Mouse (Mus musculus) telencephalon, adult 2 months (tissue): ENCODE measurements around the gene Gfra1.
A peak's percentile ranks its signal among the peaks of the same experiment; 100 is the strongest.

Source experiments
- DNase-seq: peaks from one replicate; pipeline ENCODE4 v3.0.0-alpha.2; 2011; ENCODE audit warnings: low read depth, low spot score

Gfra1 gene

DNA sequence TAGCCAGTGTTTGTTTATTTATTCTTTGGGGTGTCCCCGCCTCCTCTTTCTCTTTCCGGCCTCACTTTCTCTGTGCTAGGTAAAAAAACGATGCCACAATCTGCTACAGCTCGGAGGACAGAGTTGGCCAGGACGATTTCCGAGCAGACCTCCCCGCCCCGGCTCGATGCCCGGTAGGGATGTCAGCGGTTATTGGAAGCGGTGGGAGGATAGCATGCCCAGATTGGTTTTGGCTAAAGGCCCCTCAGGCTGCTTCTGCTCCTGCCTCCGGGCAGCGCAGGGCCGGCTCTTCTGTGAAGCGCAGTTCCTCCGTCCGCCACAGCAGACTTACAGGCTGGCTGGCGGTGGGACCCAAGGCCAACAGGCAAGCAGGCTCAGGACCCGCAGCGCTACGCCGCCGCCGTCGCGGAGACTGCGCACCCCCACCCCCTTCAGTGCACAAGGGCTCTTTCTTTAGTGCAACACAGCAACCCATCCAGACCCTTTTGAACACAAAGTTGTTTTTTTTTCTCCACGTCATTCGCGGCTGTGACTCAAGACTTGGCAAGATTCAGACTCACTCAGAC lies at the start of gene Gfra1:
Gene Gfra1 (minus strand): TSS at position 414 of the 566 bp plus-strand sequence.
- DNase-seq = no peak

DNA sequence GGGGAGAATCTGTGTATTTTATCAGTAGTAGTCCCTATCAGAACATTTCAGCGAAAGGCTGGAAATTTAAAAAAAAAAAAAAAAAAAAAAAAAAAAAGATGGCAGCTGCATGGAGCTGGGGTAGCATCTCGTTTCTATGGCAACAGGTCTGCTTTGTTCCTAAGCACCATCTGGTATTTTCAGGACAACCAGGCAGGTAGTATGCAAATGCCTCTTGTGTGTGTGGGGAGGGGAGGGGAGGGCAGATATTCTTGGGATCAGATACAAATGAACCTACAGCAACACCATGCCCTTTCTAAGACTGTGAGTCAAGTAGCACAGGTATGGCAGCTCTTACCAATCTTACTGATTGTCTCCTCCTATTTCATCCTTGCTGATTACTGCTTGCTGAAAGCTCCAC lies 44.3 kb upstream of the Gfra1 start:
- DNase-seq = peak; percentile 50

DNA sequence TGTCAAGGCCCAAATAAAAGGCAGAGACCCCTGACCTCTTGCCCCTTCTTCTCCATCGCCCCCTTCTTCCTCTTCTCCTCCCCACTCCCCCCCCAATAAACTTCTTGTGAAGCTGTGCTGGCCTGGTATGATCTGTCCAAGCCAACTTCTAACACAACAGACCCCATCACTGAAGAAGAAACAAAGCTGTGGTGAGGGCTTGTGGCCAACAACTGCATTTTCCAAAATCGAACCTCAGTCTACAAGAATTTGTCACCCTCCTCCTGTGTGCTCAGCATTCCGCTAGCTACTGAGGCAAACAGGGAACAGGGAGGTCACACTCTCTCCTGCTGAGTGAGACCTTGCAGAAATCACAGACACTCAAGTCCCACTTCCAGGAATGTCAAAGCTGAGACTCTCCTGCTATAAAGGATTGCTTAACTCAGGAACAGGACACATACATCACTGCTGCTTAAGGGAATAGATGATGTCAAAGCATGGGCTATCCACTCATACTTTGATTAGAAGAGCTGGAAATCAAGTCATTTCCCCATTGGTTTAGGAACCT lies 43.8 kb upstream of the Gfra1 start:
- no peak for DNase-seq

DNA sequence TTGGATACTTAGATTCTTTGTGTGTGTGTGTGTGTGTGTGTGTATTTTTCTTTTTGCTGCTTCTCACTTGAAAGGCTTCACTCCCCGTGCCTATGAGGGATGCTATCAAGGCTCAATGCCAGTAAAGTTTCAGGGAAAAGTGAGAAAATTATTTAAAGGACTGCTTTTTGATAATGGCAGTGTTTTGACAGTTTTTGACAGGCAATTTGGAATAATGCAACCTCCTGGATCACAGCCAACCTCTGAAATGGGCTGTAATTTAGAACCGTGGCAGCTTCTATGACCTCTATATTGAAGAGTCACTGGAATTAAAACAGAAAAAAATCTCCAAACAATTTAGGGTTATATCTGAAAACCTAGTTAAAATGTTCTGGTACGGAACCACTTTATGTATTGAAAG lies 41.4 kb upstream of the Gfra1 start:
- no peak for DNase-seq

DNA sequence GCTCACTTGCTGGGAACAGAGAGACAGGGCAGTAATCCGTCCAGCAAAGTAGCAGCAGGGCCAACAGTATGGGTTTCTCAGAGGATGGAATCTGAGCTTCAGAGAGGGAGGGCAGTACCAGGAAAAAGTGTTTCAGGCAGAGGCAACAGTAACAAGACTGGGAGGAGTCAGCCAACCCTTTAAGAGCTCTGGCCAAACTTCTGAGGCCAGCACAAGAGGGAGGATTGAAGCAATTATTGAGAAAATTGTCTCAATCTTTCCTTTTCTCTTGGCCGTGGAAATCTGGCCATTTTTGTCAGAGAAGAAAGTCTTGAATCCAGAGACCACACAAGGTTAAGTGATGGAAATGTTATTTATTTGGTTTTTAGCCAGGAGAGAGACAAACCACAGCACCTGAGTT lies 31.0 kb upstream of the Gfra1 start:
- no peak for DNase-seq

DNA sequence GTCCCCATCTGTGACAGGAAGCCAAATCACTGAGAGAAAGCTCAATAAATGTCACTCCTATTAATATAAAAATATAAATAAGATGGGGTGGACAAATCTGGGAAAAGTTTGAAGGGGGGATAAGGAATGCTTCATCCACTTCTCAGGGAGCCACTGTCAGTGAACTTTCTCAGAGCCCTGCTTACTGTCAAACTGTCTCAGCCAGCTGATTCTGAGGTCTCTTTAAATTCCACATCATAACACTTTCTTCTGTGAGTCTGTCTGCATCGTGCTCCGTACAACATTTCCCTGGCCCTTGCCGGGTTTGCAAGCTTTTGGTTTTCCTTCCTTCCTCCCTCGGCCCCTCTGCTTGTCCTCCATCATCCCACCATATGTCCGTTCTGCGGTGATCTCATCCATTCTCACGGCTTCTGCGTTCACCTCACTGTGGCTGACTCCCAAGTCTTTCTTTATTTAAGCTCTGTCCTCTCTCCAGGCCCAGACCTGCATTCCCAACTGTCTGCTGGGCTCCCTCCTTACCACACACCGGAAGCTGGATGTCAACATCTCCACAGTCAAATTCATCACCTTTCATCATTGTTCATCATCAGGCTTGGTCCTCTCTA lies 26.8 kb upstream of the Gfra1 start:
- DNase-seq = no peak

DNA sequence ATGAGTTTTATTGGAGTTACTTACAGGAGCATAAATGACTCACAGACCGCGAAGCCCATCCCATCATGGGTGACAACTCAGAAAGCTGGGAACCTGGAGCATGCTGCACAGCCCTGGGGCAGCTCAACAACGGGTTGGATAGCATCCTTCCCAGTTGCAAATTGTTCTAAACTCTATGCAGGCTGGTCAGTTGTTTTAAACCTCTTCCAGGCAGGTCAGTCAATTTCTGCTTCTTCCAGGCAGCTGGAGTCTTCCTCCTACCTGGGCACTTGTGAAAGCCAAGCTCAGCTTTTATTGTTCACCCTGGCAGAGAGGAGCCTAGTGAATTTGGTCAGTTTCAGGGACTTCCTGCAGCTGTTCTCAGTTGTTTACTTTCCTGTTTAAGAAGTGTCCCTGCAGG lies 18.5 kb upstream of the Gfra1 start:
- DNase-seq = no peak

DNA sequence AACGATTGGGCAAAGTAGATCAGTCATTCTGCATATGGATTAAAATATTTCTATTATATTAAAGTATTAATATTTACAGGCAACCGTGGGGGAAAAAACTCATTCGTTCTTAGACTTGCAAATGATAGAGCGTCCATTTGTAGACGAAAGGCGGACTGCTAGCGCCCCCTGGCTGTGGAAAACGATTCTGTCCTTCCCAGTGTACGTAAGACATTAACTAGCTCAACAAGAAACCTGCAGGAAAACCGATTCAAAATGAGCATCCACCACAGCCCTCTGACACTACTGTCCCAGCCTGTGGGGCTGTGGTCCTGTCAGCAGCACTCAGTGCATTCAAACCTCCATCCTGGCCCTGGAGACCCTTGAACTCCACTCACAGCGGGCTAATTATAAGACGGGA lies 13.7 kb upstream of the Gfra1 start:
- DNase-seq = peak; percentile 73

DNA sequence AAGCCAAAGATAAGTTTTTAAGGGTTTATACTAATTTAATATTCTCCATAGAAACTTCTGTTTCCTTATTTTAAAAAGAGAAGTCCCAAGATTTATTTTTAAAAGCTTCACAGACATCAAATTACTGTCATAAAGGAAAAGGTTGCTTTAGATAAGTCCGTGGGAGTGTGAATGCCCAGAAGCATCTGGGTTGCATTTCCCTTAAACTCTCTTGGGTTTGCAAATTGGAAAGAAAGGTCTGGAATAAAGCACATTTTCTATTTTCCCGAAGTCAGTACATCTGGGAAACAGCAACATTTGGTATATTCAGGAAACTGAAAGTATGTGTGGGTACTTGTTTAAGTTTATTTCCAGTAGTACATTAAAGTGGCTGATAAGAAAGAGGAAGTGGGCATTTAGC lies 12.6 kb upstream of the Gfra1 start:
- no peak for DNase-seq

DNA sequence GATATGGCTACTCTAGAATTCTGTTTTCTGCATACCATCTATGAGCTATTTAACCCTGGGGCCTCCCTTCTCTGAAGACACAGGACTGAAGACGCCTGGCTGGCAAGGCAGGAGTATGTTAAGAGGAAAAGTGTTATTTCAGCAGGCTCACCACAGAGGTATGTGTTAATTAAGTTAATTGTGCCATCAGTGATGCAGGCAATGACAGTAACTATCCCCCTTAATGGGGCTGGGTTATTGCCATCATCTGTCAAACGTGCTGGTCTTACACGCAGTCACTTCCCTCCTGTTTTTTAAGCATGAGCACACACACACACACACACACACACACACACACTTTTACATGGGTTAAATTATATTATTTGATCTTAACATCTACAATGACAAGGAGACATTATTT lies 8.0 kb upstream of the Gfra1 start:
- no peak for DNase-seq

DNA sequence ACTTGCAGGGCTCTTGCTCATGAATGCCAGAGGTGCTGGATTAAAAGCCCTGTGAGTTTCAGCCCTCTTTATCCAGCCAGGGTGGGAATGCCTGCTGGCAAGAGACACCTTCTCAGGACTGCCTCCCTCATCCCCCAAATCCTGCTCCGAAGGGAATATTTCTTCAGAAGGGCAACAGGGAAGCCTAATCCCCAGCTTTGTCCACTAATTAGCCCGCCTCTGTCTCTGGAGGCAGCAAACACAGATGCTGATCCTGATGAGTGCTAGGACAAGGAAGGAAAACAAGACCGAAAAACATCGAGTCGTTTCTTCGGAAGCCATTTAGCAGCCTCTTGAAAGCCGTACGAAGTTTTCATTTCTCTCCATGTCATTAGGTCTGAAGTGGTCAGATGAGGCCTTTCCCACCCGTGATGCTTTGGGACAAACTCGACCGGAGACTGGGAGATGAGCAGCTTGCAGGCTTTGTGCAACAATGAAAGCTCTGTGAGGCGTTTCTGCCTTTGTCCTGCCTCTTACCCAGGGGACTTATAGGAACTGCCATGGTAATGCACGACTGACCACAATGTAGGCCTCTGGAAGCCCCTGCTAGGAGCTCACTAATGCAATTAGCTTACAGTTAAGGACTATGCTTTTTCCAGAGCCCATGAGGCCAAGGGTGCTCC lies 4.8 kb upstream of the Gfra1 start:
- no peak for DNase-seq

DNA sequence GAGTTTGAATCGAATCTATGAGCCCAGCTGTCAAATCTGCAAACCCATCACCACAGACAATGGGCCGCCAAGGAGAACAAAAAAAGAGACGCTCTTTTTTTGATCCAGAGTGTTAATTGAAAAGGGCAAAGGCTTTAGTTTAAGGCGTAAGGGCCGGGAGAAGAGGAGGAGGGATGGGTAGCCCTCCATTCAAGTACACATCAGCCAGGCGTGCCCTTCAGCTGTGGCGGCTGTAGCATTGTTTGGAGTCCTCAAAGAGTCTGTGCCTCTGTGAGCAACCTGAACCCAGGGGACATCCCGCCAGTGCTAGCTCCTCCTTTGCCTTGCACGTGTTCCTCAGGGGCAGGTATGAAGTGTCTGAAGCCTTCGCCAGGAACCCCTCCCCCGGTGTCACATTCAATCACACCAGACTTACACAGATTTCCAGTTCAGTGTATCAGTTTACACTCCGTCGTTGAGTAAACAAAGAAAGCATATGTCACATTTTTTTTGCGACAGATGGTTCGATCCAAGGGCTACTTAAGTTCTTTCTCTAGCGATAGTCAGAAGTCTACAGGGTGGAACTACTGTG lies 867 bp upstream of the Gfra1 start:
- no peak for DNase-seq

DNA sequence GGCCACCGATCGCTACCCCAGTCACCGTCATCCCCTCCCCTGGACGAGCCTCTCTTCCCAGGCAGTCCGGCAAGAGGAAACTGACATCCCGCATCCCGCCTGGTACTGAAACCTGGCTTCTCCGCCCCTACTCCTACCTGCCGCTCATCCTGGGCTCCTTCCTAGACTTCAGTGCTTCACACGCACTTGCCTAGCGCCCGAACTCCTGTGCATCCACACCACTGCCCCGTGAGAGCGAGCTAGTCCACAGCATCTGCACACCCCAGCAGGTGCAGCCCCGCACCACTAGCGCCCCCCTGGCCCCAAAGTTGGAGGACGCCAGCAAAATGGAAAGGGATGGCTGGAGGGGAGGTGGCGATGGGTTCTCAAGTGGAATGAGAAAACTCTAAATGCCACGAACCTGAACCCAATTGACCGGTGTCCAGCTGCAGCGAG lies 631 bp downstream of the Gfra1 start:
- no peak for DNase-seq

DNA sequence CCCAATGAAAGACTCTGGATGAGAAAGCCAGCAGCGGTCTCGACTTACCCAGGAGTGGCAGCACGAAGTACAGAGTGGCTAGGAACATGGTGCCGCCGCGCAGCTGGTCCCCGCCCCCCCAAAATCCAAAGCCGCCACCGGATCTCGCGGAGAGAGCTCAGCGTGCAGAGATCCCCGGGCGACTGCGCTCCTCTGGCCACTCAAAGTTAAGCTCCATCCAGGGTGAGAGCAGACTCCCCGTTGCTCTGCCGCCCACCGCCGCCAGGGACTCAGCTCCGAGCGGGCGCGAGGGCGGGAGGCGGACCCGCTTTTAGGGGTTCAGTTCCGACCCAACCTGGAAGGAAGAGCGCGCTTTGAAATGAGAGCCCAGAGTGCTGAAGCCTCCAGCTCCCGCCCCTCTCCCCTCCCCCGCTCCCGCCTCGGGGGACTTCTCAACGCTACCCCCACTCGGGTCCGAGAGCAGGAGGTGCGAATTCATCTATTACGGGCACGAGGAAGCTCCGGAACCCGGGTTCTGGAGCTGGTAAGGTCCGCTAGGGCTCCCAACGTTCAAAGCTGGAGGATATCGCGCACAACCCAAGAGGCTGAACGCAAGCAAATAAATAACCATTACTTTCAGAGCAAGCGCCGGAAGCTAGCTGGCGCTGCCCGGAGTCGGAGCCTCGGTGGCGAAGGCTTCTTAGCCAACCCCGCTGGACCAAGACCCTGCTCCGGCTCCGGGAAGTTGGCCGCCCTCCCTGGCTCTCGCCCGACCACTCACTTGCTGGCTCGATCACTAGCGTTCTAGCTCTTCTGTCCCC lies 1.2 kb downstream of the Gfra1 start:
- no peak for DNase-seq

DNA sequence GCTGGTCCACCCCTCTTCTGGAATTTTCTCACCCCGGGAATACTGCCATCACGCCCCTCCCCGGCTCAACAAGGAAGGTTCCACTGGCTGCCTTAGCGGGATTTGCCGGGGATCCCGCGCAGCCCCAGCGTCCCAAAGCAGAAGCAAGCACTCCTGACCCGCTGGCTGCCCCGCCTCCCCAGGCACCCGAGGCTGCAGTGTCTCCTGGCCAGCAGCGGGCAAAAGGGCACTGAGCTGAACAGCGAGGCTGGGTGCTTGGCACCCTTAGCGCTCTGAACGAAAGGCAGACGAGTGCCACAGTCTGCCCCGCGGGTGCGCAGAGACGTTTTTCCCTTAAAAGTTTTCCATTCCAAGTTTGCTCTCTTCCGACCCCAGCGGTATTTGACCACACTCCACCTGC lies 2.1 kb downstream of the Gfra1 start:
- DNase-seq = no peak

DNA sequence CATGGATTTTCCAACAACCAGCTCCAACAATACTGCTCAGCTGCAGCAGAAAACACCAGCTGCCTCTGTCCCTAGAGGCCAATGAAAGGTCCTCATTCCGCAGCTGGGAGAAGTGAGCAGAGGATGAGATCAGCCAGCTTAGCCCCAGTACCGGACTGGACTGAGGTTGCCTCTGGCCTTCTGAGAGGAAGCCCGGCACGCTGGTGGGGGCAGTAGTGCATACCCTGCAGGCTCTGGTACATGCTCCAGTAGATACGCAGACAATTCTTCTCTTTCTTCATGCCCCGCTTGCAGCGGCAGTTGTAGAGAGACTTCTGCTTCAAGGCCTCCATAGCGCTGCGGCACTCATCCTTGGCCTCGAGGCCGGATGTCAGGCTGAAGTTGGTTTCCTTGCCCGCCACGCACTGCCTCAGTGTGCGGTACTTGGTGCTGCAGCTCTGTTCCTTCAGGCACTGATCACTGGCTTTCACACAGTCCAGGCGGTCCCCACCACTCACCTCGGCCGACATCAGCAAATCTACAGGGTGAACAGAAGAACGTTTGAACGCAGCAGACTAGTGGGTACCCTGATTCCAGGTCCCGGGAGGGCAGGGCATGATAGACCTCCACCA lies 2.7 kb downstream of the Gfra1 start:
- DNase-seq = no peak

DNA sequence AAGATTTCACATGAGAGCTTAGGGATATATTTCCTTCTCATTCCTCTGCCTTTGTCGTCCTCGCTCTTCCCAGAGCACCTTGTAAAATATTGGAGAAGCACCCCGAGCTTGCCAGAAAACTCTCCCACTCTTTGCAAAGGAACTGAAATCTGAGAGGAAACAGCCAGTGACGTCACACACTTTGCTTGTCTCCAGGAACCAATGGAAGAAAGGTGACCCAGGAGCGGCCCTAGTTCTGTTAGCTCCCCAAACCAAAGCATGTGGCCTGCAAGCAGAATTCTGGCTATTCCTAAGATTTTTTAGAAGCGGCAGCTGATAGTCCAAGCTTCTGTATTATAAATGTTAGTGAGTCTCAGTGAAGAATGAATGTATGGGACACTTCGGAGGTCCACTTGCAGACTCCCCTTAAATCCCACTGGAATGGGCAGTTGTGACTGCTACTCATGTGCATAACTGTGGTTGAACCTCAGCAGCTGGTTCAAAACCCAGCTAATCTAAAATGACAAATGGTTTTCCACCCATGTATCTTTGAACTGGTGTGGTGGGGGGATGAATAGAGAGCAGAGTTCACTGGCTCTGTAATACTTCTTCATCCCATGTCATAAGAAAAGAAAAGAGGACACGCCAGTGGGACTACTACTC lies 3.4 kb downstream of the Gfra1 start:
- DNase-seq = no peak

DNA sequence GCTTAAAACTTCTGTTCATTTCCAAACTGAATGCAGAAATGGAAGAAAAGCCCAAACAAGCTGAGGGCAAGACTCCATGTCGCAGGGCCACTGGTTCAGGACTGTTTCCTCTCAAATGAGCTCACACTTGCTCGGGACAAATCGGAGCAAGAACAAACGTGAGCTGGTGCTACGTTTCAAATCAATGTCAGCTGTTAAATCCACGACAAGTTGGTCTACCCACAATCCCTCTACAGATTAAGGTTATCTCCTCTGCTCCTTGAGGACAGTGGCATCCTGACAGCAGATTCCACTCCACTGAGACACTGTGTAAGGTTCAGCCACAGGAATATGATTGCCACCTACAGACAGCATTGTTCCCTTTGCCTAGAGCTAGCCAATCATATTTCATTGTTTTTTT lies 4.4 kb downstream of the Gfra1 start:
- no peak for DNase-seq

DNA sequence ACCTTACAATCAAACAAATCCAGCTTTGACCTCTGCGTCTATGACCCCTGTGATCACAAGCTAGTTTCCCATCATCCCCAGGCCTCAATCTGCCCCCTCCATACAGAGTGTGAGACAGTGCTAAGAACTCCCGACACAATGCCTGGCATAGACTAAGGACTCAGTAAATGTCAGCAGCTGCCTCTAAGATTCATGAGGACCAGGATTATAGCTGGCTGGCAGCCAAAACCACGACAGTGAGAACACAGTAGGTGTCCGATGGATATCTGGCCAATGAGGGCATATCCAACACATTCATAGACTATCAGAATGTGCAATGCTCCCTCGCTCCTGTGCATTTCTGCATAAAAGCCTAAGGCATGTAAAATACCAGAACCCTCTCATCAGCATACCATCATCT lies 5.0 kb downstream of the Gfra1 start:
- no peak for DNase-seq

DNA sequence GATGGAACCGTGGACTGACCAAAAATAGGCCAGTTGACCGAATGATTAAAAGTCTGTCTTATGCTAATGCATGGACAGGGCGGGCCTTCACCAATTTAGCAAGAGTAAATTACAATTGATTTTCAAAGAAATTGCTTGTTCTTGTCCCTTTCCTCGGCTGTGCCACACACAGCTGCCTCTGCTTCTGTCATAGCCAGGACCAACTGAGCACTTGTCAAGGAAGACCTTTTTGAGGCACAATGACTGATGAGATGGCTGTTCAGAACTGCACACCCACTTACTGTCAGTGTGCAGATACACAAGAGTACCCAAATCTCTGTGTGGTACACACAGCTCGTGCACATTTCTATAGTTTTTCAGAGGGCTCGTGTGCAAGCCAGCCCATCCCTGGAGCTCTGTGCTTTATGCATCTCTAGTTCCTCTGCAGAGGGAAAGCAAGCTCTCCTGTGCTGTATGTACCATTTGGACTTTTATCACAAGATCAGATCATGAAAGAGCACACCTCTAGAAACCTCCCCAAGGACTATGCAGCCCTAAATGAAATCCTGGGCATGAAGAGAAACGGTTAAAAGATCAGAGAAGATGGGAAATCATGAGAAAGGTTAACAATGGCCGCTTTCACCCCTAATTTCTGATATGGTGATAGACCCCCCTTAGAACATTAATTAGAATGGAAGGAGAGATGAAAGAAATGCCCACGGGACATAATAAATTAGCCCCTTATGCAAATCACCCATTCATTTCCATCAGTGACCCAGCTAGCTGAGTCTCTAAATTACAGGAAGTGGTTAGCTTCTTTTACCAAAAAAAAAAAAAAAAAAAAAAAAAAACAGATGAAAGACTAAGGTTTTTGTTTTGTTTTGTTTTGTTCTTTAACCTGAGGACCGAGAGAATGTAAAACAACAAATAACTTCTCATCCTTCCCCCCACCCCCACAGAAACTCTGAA lies 12.7 kb downstream of the Gfra1 start:
- no peak for DNase-seq
